Mouse (Mus musculus) thymus, adult 2 months (tissue): ENCODE measurements around the gene Arhgef19. TPM values are rescaled to one million over a fixed set of nuclear protein-coding genes. Genes with fewer than 3 reads are reported as not detected.

Experiments used
- DNase-seq: peaks from one replicate; pipeline ENCODE4 v3.0.0; 2021
- H3K27ac ChIP-seq: fragments of 200-500 bp; 2 replicates; pipeline ENCODE4 v1.5.1; 2012; ENCODE audit warnings: low read length, control low read depth; ENCODE audit not compliant: control insufficient read depth, insufficient read depth
- H3K27me3 ChIP-seq: fragments of 200-500 bp; 2 replicates; pipeline ENCODE4 v1.6.1; 2012; ENCODE audit warnings: mild to moderate bottlenecking, low read length, moderate library complexity, mixed read lengths; ENCODE audit not compliant: control insufficient read depth, insufficient read depth
- H3K36me3 ChIP-seq: fragments of 200-500 bp; 2 replicates; pipeline ENCODE4 v1.6.1; 2012; ENCODE audit warnings: mild to moderate bottlenecking, low read length, moderate library complexity; ENCODE audit not compliant: control insufficient read depth, insufficient read depth
- H3K4me1 ChIP-seq: fragments of 200-500 bp; replicated peaks from 2 replicates; pipeline ENCODE4 v1.6.1; 2012; ENCODE audit warnings: low read length; ENCODE audit not compliant: control insufficient read depth, insufficient read depth
- H3K4me3 ChIP-seq: fragments of 200-500 bp; 2 replicates; pipeline ENCODE4 v1.5.1; 2012; ENCODE audit warnings: mild to moderate bottlenecking, low read length, control low read depth, moderate library complexity; ENCODE audit not compliant: control insufficient read depth, insufficient read depth
- CTCF ChIP-seq: fragments of 200-500 bp; IDR thresholded peaks from 2 replicates; pipeline ENCODE4 v1.5.1; 2012; ENCODE audit warnings: mild to moderate bottlenecking, control low read depth, low read length, moderate library complexity, borderline replicate concordance; ENCODE audit not compliant: control insufficient read depth, poor library complexity, insufficient read depth; ENCODE audit errors: extremely low read depth
- POLR2A ChIP-seq: fragments of 200-500 bp; IDR thresholded peaks from 2 replicates; pipeline ENCODE4 v1.6.1; 2012; ENCODE audit warnings: mild to moderate bottlenecking, low read length, control low read depth, moderate library complexity; ENCODE audit not compliant: control insufficient read depth, poor library complexity, insufficient read depth; ENCODE audit errors: extremely low read depth
- WGBS: fragments of 180-500 bp; shearing (Covaris S2); methylation state at CpG from one replicate; pipeline ENCODE4 v1.1.7; 2018; 5-methylcytosine and 5-hydroxymethylcytosine counted together
- polyA plus RNA-seq: library from polyadenylated mRNA; depleted of rRNA; stranded (reverse); fragments of >200 nt; gene quantifications from 2 replicates; pipeline ENCODE4 v1.2.3, GENCODE M21; 2012

The Arhgef19 gene
- polyA plus RNA-seq, 1 experiment, result 2.8 TPM

DNA sequence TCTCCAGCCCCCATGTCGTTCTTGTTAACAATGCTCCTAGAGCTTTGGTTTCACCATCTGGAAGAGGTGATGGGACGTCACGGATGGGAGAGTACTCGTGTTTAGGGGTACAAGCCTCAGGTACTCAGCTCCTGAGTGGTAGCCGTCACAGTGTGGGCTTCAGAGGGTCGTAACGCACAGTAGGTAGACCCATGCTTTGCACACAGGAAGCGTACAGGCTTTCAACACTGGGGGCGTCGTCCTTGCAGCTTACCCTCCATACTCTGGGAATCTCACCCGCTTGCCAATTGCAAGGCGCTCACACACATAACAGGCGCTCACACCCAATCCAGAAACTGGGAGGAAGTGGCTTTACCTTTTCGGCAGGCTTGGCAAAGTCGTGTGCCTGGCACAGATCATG lies 2.6 kb downstream of the Arhgef19 start:
- no peak overlapping the region for H3K27ac ChIP-seq
- WGBS, result 42% methylated on average over 15 of the region's 15 CpGs
- no peaks in the 10 kb centered on the region for H3K36me3 ChIP-seq
- no peak for TF ChIP-seq POLR2A
- no peak for TF ChIP-seq CTCF
- peaks cover 7% of the 10 kb centered on the region for H3K4me1 ChIP-seq
- peaks cover 22% of the 10 kb centered on the region for H3K27me3 ChIP-seq
- DNase-seq, result no peak
- no peak overlapping the region for H3K4me3 ChIP-seq

DNA sequence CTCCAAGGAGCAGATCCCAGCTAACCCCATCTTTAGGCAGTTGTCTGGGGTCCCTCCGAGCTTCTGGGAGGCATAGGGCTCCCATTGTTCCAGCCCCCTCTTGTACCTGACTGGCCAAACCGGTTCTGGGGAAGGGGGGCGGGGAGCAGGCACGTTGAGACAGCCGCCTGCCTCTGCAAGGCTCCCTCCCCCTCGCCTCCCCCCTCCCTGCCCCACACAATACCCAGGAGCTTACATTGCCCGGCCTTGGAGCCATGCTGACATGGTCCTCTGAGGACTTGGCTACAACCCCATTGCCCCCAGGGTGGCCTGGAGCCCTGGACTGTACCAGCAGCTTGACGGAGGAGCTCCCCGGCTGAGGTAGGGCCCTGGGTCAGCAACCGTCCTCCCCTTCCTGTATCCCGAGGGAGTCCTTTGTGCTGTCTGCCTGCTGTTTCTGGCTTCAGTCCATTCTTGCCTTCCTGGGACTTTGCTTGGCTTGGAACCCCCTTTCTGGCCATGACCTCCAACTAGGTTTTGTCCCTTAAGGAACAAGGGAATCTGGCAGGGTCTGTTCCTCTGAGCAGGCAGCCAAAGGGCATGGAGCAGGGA lies 3.4 kb downstream of the Arhgef19 start:
- DNase-seq, result no peak
- H3K4me3 ChIP-seq, result no peak overlapping the region
- WGBS, result 41% methylated on average over 11 of the region's 11 CpGs
- H3K27ac ChIP-seq, result no peak overlapping the region
- no peaks in the 10 kb centered on the region for H3K36me3 ChIP-seq
- H3K4me1 ChIP-seq, result peaks cover 7% of the 10 kb centered on the region
- peaks cover 22% of the 10 kb centered on the region for H3K27me3 ChIP-seq
- TF ChIP-seq POLR2A, result no peak
- no peak for TF ChIP-seq CTCF

DNA sequence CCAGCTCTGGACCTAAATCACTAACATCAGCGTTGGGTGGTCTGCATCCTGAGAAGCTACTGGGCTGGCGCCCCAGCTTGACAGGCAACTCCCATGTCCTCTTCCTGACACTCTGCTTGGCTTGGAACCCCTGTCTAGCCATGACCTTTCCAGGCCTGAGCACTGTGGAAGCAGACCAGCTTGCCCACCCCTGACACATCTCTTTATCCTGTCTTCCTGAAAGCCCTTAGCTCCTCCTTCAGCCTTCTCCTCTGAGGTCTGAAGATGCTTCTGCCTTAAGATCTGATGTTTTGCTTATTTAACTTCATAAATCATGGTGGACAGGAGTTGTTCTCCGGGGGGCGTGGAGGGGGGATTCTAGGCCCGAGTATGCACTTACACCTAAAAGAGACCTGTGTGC lies 4.3 kb downstream of the Arhgef19 start:
- Histone ChIP-seq H3K27me3 (peaks cover 22% of the 10 kb centered on the region), H3K27ac (no peak overlapping the region), H3K4me1 (peaks cover 7% of the 10 kb centered on the region), H3K36me3 (no peaks in the 10 kb centered on the region), H3K4me3 (no peak overlapping the region)
- DNase-seq, result no peak
- 84% methylated on average over 5 of the region's 5 CpGs for WGBS
- TF ChIP-seq CTCF (no peak), POLR2A (no peak)

DNA sequence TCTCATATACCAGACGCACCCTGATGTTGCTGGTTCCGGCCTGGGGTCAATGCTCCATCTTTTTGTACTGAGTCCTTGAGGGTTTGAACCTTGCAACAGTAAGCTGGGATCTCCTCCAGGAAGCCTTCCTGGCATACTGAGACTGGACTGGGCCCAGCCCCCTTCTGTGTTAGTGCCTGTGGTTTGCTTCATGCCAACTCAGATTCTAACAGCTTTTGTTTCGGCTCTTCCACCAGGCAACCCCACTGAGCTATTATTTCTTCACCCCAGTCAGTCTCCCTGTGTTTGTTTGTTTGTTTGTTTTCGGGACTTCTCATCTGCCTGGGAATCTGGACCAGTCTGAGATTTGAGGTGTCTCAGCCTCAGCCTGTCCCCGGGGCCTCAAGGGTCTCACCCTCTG lies 5.1 kb downstream of the Arhgef19 start:
- WGBS, result 69% methylated on average over 5 of the region's 5 CpGs
- peaks cover 19% of the 10 kb centered on the region for H3K27me3 ChIP-seq
- peaks cover 4% of the 10 kb centered on the region for H3K4me1 ChIP-seq
- H3K4me3 ChIP-seq, result no peak overlapping the region
- no peak for TF ChIP-seq POLR2A
- no peak for TF ChIP-seq CTCF
- no peak for DNase-seq
- no peaks in the 10 kb centered on the region for H3K36me3 ChIP-seq
- no peak overlapping the region for H3K27ac ChIP-seq

DNA sequence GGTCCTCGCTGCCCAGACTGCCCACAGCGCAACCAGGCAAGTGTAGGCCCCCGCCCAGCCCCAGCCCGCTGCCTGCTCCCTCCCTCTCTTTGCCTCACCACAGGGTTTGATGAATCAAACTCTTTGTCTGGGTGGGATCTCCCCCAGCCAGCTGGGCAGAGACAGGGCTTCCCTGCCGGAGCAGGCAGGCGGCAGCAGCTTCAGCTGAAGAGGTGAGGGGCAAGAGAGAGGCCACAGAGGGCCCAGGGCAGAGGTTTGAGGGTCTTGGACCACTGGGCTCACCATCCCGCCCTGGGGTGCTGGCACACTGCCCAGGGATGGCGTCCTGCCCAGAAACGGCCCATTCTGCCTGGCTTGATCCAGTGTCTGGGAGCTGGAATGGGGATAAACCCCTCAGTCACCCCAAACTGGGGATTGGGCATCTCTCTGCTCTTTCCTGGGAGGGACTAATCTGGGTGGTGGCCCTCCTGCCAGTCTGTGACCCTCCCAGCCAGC lies 5.7 kb downstream of the Arhgef19 start:
- Histone ChIP-seq H3K4me1 (no peaks in the 10 kb centered on the region), H3K4me3 (no peak overlapping the region), H3K36me3 (no peaks in the 10 kb centered on the region), H3K27me3 (peaks cover 17% of the 10 kb centered on the region), H3K27ac (no peak overlapping the region)
- WGBS, result 70% methylated on average over 9 of the region's 9 CpGs
- TF ChIP-seq POLR2A (no peak), CTCF (no peak)
- no peak for DNase-seq

DNA sequence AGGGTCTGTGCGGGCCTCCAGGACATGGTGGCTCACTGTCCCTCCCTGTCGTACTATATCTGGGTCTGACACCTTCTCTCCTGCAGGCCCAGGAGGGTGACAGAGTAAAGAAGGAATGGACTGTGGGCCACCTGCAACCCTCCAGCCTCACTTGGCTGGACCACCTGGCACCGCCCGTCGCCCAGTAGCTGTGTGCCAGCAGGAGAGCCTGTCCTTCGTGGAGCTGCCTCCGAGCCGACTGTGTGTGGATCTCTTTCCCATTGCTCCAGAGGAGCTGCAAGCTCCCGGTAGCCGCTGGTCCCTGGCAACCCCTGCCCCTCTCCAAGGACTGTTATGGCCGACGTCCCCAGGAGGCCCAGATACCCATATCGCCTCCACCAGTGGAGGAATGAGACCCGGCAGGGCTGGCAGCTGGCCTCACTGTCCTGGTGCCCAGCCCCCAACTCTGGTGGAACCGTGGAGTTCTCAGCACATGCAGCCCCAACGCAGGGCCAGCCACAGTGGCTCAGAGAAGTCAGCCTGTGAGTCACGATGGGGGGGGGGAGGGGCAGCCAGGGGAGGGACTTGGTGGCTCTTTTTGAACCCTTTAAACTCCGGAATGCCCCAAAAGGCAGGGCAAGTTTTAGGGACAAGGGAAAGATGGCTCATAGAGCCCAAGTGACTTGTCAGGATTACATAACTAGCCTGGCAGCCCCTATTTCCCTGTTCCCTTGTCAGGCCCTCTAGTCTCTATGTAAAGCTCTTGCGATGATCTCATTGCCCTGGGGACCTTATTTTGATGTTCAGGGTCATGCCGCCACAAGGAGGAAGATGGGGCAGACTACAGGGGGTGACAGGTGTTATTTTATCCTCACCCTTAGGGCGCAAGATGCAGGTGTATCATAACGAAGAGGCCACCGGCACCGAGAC lies 7.0 kb downstream of the Arhgef19 start:
- DNase-seq, result no peak

More for the DNA sequence above, 7.0 kb downstream of the Arhgef19 start:
- Histone ChIP-seq H3K36me3 (no peaks in the 10 kb centered on the region), H3K27ac (no peak overlapping the region), H3K27me3 (peaks cover 11% of the 10 kb centered on the region; the same call in 1 of the 2 replicates), H3K4me3 (no peak overlapping the region), H3K4me1 (no peaks in the 10 kb centered on the region)
- WGBS, result 41% methylated on average over 24 of the region's 24 CpGs
- TF ChIP-seq CTCF (no peak), POLR2A (no peak)
